19 mouse cellular contexts compared by ENCODE assay signal in genomic region chr2:145729414-145729813, GRCm38 (mm10). TPM values are rescaled to one million over a fixed set of nuclear protein-coding genes. Genes with fewer than 3 reads are reported as not detected.
A peak's percentile ranks its signal among the peaks of the same experiment; 100 is the strongest.
DNase-seq lines count a peak whose midpoint lies in the region; TF ChIP-seq lines count a peak whose summit lies in the region.
"Had no signal": no experiment of that assay in that cellular context is flagged by ENCODE, and none has a peak within 500 bp of the region (broad histone marks: within the 10 kb centered on the region; RNA-seq: fewer than 3 reads in every experiment).

No protein-coding gene starts in this region.

- H3K79me2 ChIP-seq in C2C12 (ENCODE audit: control insufficient read depth, insufficient read depth) = no peaks in the 10 kb centered on the region

- H3ac ChIP-seq in C2C12 (ENCODE audit: control insufficient read depth, insufficient read length, low read depth) = peak overlapping the region; percentile 30

- DNase-seq in heart, adult 11 months = peak; percentile 66
- DNase-seq in heart, postnatal 36 days = no peak
- DNase-seq in right cerebral cortex, adult 18-20 months = peak; percentile 12
- no peak for DNase-seq in right cerebral cortex, postnatal 36 days (ENCODE audit: low spot score in 2 of 2)
- no peak for DNase-seq in cerebellum, adult 8-10 months
- no peak for DNase-seq in lung, postnatal 4 days
- DNase-seq: adrenal gland, adult 8-10 months; adrenal gland, postnatal 25 days; cerebellum, adult 18-20 months; cerebellum, adult 9-11 months; cerebellum, postnatal 25 days; forebrain, postnatal 0 days; gastrocnemius, postnatal 10 days; gastrocnemius, postnatal 36 days had no signal

- intact Hi-C loops in heart, postnatal 36 days (cut with DNase I) = no loop called here

- TF ChIP-seq CTCF in C2C12 (IDR thresholded peaks at IDR 0.05; ENCODE audit: control insufficient read depth, insufficient read depth, insufficient read length) = no peak

- H3K27me3 ChIP-seq in C2C12 (ENCODE audit: control insufficient read depth, insufficient read depth, insufficient read length) = no peaks in the 10 kb centered on the region
- H3K27me3 ChIP-seq: embryonic facial prominence, embryonic 12.5 days; embryonic facial prominence, embryonic 15.5 days; hindbrain, embryonic 13.5 days had no signal

- no peaks in the 10 kb centered on the region for H3K36me3 ChIP-seq in C2C12 (ENCODE audit: control insufficient read depth, insufficient read depth)
- H3K36me3 ChIP-seq: embryonic facial prominence, embryonic 12.5 days; embryonic facial prominence, embryonic 15.5 days; hindbrain, embryonic 10.5 days; hindbrain, embryonic 13.5 days had no signal

- no peaks in the 10 kb centered on the region for H3K79me3 ChIP-seq in C2C12 (ENCODE audit: low read depth)

- no peak overlapping the region for H3K4me3 ChIP-seq in C2C12 (ENCODE audit: insufficient read depth, poor library complexity, severe bottlenecking)
- H3K4me3 ChIP-seq: embryonic facial prominence, embryonic 12.5 days; embryonic facial prominence, embryonic 15.5 days; hindbrain, embryonic 10.5 days; hindbrain, embryonic 13.5 days had no signal

TF ChIP-seq in C2C12, 6 proteins besides CTCF, POLR2A, EP300 and RAD21:
- TF ChIP-seq FOSL1 (IDR thresholded peaks at IDR 0.05; ENCODE audit: insufficient read depth, low read length, poor library complexity, severe bottlenecking) (no peak), MYOD1 (IDR thresholded peaks at IDR 0.05; ENCODE audit: control insufficient read depth, insufficient read length, low read depth) (peak; percentile 92)

RNA-seq across cellular contexts. Expression of gene Rin2, which starts 54.4 kb away (rescaled TPM):
- 10 to 100 TPM; 20.6 to 27.9 TPM for total RNA-seq in heart, postnatal 36 days (2021)
- 9.3 TPM for polyA plus RNA-seq in C2C12 (2012; fragmentation: generic; extraction: Trizol)

Comparison
In these comparisons a context has a peak if more than half of its experiments do, and no peak if none do; other contexts are left out.
1. DNase-seq: peak in heart, adult 11 months (single experiment) and right cerebral cortex, adult 18-20 months (single experiment); none in heart, postnatal 36 days (0 of 2), right cerebral cortex, postnatal 36 days (0 of 2), cerebellum, adult 8-10 months (single experiment) and lung, postnatal 4 days (0 of 2).